Mouse (Mus musculus): ENCODE data around the gene Haspin. TPM values are rescaled to one million over a fixed set of nuclear protein-coding genes. Genes with fewer than 3 reads are reported as not detected.
A peak's percentile ranks its signal among the peaks of the same experiment; 100 is the strongest.
"Not testable (repeated sequence)": the region's sequence is repeated elsewhere in the genome, so short reads cannot be mapped to it uniquely, and the experiment has no call there.

Haspin gene
- total RNA-seq, 1 experiment from 2014 or later, result 18.6 TPM

DNA sequence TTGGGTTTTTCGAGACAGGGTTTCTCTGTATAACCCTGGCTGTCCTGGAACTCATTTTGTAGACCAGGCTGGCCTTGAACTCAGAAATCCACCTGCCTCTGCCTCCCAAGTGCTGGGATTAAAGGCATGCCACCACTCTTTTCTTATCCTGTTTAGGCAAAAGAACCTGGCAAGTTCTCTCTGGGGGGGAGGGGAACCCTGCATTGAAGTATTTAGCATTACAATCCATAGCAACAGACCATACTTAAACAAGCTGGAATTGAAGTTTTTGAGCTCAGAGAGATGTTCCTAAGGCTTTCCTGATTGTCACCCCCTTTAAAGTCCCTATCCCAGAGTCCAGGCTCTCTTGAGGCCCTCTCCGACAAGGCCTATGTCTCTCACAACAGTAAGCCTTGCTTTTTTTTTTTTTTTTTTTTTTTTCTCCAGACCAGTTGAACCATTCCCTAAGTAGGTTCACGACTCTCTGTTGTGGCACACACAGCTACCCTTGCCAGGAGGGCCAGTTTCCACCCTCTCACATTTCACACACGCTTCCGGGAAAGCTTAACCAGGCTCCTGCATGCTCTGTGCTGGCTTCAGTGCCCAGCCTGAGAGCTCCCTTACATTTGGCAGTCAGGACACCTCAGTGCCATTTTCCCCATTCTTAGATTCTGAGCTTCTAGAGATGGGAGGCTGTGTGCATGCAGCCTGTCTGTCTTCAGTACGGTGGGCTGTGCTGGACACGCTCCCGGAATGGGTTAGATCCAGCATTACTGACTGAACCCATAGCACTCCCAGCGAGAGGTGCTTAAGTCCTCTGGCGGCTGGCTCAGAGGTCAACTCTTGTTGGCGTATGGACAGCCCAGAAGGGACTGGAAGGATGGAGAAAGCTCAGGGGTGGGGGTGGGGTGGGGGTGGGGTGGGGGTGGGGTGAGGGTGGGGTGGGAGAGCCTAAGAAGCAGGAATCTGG lies 8.2 kb upstream of the Haspin start:
- ATAC-seq (replicated peaks; ENCODE audit: low read depth, poor library complexity, severe bottlenecking), result no peak

DNA sequence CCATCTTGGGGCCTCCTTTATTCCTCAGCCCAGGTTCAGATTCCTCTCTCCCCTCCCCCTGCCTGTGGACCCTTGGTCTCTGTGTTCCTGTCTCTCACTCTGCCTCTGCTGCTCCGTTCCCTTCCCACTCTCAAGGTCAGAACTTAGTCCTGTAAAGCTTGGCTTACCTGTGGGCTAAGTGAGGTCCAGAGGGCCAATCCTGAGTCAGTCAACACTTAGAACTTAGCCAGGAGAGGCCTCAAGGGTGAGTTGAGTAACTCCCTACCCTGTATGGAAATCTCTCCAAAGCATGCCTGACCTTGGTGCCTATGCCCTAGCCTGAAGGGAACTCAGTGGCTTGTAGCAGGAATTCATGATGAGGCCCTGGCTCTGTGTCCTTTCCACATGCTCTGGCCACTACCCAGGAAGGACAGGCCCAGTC lies 6.2 kb upstream of the Haspin start:
- ATAC-seq (replicated peaks; ENCODE audit: low read depth, poor library complexity, severe bottlenecking), result no peak

DNA sequence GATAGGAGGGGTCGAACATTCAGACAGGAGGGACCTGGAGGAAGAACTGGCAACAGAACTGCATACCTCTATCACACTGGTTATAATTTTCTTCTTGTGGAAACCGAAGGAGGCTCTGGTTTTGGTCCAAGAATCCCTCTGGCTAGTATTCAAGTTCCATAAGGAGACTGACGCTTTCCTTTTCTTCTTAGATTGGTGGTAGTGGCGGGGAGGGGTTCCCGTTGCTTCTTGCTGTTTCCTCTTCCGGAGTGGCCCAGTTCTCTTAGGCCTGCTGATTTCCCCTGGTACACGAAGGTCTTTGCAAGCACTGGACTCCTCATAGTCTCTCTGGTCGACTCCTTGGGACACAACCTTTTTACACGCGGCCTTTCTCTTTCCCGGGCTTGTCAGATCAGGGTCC lies 978 bp downstream of the Haspin start:
- ATAC-seq (replicated peaks; ENCODE audit: low read depth, poor library complexity, severe bottlenecking), result 0 out of 2 replicates have a peak, but pooled peaks have one; percentile 13

DNA sequence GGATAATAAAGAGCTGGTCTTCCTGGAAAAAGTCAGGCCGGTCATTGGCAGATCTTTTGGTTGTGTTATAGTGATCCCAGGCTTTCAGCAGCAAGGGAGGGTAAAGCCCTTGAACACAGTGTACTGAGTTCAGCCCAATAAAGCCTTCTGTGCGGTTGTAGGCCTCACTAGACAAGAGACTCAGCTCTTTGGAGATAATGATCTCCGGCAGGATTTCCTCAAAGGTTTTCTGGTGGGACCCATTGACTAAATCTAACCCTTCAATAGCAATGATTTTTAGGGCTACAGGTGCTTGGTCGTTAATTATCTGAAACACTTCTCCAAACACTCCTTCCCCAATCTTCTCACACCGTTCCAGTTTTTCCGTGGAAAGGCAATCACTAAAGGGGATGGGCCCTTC lies 1.5 kb downstream of the Haspin start:
- ATAC-seq (replicated peaks; ENCODE audit: low read depth, poor library complexity, severe bottlenecking), result no peak

DNA sequence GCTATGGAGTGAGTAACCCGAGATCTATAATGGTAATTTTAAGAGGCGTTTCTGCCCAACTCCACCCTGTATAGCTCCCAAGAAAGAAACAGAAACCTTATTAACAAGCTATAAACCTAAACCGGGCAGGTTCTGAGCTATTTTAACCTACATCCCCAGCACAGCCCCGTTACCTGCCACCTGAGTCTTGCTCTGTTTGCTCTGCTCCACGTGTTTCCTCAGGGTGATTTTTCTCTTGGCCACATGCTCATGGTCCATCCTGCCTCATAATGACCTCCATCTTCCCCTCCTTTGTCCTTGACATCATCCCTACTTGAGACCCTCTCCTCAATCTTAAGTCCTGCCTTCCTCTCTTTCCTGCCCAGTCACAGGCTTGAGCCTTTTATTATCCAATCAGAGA lies 3.9 kb downstream of the Haspin start:
- no peak for ATAC-seq (replicated peaks; ENCODE audit: low read depth, poor library complexity, severe bottlenecking)

DNA sequence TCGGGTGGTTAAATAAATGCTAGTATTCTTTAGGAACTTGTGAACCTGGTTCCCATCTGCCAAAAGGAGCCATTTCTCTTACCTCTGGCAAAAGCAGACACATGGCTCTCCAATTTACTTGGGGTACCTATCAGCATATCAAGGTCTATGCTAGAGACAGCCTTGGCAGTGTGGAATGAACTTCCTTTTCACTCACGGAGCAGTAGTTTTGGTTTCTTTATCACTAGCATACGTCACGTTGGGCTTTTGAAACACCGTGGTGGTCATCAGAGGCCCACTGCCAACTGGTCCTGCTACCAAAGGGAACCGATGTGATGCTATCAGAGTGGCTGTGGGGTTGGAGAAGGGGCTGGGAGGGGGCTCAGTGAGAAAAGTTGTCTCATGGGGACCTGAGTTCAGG lies 5.1 kb downstream of the Haspin start:
- peak; percentile 57 for ATAC-seq (replicated peaks; ENCODE audit: low read depth, poor library complexity, severe bottlenecking)

DNA sequence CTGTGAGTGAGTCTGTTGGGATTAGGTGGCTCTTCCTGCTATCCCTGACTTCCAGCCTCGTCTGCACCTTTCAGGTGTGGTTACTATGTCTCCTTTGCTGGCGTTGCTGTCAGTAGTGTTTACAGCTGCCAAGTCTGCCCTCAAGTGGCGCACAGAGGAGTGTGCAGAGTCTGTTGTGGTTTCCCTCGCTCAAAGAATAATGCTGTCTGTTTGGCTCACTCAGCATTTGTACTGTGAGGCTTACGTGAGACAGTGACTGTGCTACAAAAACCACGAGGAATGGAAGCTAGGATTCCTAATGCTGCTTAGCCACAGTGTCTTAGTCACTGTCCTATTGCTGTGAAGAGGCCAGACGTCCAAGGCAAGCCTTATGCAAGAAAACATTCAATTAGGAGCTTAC lies 7.1 kb downstream of the Haspin start:
- peak; percentile 80 for ATAC-seq (replicated peaks; ENCODE audit: low read depth, poor library complexity, severe bottlenecking)

DNA sequence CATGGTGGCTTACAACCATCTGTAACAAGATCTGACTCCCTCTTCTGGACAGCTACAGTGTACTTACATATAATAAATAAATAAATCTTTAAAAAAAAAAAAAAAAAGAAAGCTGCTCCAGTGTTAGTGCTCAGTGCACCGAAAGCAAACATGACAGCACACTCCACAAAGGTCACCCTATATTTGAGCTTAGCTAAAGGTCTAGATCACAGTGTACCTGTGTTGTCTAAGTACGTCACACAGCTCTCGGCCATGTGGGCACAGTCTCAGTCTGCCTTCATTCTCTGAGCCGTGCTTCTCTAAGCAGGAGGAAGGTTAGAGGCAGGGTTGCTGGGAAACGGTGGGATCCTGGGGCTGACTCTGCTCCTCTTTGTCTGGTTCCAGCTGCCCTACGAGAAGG lies 11.6 kb downstream of the Haspin start:
- ATAC-seq (replicated peaks; ENCODE audit: low read depth, poor library complexity, severe bottlenecking), result no peak

DNA sequence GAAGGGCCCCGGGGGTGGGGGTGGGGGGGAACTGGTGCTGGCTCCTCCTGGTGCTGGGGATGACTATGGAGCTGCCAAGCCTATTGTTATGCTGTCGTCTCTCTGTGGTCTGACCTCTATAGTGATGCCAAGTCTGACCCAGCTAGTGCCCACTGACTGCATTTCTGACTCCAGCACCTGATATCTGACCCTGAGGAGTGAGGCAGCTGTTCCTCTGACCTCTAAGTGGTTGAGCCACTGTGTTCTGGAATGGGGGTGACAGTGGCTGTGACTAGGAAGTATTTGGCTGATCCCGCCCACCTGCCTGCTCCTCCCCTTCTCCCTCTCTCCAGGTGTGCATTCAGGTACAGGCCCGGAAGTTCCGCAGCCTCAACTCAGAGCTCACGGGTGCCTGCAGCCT lies 26.7 kb downstream of the Haspin start:
- no peak for ATAC-seq (replicated peaks; ENCODE audit: low read depth, poor library complexity, severe bottlenecking)

DNA sequence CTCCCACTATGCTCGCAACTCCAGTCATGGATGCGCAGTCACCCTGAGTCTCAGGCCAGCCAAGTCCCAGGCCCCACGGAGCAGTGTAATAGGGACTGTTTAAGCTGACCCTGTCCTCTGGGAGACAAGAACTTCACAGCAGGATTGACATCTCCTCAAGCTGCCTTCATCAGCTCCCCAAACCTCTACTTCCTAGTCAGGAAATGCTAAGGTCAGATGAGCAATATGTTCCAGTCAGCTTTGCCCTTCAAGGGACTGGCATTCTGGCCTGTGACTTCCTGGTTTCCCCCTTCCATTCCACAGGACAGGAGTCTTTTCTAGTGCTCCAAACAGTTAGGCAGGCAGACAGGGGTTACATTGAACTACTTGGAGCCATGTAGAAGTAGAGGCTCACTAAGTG lies 28.2 kb downstream of the Haspin start:
- no peak for ATAC-seq (replicated peaks; ENCODE audit: low read depth, poor library complexity, severe bottlenecking)

DNA sequence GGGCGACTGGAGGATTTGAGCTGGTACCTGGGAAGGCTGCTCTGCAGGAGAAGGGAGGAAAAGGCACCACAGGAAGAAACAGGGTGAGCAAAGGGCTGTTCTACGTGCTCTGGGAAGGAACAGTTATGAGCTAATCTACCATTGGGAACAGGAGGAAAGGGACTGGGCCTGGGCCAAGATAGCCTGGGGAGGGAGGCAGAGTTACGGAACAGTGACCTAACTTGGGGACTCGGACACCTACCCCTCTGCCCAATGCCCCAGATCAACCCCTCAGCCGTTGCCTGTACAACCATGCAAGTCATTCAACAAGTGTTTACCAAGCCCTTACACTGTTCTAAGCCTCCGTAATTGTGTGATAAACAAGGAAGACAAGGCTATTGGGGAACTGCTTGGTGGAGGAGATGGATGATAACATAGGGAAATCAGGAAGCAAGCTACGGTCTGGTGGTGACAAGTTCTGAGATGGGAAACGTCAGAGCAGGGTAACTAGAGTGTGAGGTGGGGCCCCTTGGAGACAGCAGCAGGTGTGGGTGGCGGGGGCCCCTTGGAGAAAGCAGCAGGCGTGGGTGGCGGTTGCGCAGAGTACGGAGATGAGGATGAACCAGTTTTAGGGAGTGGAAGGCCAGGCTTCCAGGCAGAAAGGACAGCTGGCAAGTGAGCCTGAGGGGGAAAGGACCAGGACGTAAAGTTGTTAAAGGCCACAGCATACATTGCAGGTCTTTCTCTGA lies 29.0 kb downstream of the Haspin start:
- 0 out of 2 replicates have a peak, but pooled peaks have one; percentile 10 for ATAC-seq (replicated peaks; ENCODE audit: low read depth, poor library complexity, severe bottlenecking)

DNA sequence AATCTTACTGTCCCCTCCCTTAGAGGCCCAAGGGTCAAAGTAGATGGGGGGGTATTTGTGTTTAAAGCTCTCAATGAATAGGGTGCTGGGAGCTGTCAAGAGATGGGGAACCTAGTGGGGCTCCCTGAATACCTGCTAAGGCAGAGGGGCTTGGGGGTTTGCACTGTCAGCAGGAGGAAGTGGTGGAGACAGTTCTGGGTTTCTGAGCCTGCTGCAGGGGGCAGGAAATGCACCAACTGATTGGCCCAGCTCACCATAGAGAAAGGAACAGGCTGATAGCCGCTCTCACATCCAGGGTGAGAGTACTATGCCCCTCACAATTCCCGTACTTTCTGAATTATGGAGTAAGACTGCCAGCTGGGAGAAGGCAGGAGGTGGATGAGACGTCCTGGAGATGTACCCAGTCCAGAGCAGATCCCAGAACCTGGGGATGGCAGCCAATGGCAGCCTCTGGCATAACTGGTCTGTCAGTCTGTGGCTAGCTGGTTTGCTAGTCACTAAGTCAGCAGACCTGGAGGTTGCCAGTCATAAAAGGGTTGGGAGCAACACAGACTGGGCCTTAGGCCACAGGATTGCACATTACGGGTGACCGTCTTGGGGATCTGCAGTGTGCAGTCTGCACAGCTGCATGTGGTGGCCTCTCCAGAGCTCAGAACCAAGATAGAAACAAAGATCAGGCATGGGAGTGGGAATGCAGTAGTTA lies 29.7 kb downstream of the Haspin start:
- peak; percentile 77 for ATAC-seq (replicated peaks; ENCODE audit: low read depth, poor library complexity, severe bottlenecking)

DNA sequence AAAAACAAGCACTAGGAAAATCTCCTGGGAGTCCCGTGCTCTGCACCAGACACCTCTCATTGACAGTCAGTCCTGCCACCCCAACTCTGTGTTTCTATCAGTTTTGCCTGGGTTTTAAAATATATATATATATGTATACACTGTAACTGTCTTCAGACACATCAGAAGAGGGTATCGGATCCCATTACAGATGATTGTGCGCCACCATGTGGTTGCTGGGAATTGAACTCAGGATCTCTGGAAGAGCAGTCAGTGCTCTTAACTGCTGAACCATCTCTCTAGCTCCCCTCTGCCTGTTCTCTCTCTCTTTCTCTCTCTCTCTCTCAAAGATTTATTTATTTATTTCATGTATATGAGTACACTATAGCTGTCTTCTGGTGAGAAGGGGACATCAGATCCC lies 30.7 kb downstream of the Haspin start:
- ATAC-seq (replicated peaks; ENCODE audit: low read depth, poor library complexity, severe bottlenecking), result not testable (repeated sequence)

DNA sequence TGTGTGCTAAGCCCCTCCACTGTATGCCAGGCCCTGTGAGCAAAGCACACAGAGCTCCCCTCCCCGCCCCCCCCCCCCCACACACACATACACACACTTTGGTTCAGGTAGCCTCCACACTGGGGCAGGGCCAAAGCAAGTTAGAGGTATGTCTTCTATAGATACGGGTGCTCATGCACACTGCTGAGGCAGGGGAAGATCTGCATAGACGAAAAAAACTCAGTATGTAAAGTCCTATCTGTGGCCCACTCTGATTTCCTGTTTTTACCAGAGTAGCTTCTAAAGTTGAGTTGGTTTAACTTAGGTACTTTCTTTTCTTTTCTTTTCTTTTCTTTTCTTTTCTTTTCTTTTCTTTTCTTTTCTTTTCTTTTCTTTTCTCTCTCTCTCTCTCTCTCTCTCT lies 32.8 kb downstream of the Haspin start:
- ATAC-seq (replicated peaks; ENCODE audit: low read depth, poor library complexity, severe bottlenecking), result no peak

DNA sequence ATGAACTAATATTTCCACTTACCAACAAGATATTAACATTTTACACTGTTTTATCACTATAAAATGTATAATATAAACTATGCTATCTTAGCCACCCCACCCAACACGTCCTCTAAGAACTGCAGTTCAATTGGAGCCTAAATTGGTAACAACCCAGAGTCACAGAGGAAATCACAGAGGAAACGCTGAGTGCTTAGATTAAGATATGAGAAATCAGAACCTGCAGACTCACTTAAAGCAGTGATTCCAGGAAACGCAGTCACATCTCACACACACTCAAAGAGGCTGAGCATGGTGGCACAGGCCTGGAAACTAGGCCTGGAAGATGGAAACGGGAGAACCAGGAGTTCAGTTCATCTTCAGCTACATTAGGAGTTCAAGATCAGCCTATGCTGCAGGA lies 36.8 kb downstream of the Haspin start:
- no peak for ATAC-seq (replicated peaks; ENCODE audit: low read depth, poor library complexity, severe bottlenecking)

DNA sequence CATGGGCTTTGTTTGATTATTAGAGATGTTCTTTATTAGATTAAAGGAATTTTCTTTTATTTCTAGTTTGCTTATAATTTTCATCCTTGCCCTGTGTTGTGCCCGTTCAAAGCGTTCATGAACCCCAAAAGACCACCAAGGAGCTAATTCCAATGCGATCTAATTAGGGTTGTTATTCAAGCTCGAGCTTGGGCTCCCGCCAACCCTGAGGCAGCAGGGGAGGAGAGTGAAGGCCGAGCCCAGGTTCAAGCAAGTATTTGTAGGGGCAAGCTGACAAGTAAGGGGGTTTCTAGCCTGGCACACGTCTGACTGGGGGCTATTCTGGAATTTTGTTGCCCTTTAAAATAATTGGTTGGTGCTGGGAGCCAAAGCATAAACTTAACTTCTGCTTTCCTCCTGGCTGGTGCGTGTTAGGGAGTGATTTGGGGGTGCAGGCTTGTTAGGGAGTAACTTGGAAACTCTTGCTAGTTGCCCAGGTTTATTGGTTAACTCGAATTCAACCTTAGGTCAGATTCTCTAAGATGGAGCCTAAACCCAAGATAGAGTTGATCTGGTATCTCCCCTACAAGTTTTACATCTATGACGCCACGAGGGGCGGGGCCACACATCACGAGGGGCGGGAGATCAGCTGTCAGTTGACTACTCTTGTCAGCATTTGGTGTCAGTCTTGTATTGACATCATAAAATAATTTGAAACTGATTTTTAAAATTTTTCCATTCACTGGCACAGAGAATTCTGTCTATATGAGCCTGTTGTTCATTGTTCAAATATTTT lies 37.9 kb downstream of the Haspin start:
- no peak for ATAC-seq (replicated peaks; ENCODE audit: low read depth, poor library complexity, severe bottlenecking)

DNA sequence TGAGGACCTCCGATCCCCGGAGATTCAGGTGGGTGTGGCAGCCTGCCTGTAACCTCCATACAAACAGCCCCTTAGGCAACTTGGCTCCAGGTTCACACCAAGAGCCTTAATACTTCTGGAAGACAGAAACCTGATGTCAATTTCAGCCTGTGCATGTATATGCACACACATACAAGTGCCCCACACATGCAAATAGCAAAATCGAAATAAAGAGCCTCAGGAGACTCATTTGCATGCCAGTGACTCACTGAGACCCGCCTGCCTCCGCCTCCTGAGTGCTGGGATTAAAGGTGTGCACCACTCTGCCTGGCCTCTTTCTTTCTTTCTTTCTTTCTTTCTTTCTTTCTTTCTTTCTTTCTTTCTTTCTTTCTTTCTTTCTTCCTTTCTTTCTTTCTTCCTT lies 39.2 kb downstream of the Haspin start:
- ATAC-seq (replicated peaks; ENCODE audit: low read depth, poor library complexity, severe bottlenecking), result no peak

DNA sequence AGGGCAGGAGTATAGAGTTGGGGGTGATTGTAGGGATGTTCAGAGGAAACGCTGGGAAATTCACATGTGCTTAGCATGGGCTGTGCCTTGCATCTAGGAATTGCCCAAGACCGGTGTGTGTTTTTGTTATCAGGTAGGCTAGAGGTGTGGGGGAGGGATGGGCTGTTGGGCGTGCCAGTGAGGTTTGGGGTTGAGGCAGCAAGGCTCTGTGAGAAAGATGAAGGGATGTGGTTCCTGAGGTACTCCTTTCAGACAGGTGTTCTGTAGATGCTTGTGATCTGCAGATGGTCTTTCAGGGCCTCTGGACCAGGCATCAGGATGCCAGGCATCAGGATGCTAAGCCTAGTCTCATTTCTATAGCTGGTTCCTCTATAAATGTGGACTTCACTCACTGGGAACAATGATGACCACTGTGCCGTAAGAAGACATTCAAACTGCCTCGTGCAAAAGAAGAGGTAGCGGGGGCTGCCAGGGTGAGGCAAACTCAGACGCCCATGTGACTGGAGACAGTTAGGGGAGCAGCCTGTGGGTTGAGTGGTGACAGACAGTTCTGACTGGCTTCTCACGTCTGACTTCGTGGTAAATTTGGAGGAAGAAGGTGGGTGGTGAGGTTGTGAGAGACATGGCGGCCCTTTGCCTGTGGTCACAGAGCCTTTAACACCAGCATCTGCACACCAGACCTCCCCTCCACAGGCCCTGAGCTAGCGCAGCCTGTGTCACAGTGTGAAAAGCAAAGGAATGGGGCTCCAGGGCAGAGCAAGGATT lies 43.7 kb downstream of the Haspin start:
- peak; percentile 56 for ATAC-seq (replicated peaks; ENCODE audit: low read depth, poor library complexity, severe bottlenecking)

DNA sequence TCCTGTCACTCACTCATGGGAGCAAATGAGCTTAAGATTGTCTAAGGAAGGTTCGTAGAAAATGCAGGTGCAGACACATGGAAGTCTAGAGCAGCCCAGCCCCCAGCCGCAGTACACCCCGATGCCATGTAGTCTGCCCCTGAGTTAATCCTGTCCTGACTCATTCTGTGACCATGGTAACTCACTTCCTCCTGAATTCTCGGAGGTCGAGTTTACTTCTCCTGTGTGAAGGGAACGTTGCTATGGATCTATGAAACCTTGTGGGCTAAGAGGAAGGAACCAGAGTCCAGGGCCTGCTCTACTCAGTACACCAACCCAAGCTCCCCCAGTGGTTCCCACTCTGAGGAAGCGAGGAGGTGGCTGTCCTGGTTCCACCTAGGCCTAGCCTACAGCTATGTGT lies 45.2 kb downstream of the Haspin start:
- ATAC-seq (replicated peaks; ENCODE audit: low read depth, poor library complexity, severe bottlenecking), result peak; percentile 78
